Mouse (Mus musculus) c-Kit-positive CD71-positive TER-119-positive erythroid progenitor cells, embryonic 14.5 days (primary cell): ENCODE results near the gene Fbxl20.
"Not testable (repeated sequence)": the region's sequence is repeated elsewhere in the genome, so short reads cannot be mapped to it uniquely, and the experiment has no call there.

Source experiments
- DNase-seq: peaks from one replicate; pipeline ENCODE4 v3.0.0-alpha.2; 2013; ENCODE audit warnings: low spot score

The Fbxl20 gene

DNA sequence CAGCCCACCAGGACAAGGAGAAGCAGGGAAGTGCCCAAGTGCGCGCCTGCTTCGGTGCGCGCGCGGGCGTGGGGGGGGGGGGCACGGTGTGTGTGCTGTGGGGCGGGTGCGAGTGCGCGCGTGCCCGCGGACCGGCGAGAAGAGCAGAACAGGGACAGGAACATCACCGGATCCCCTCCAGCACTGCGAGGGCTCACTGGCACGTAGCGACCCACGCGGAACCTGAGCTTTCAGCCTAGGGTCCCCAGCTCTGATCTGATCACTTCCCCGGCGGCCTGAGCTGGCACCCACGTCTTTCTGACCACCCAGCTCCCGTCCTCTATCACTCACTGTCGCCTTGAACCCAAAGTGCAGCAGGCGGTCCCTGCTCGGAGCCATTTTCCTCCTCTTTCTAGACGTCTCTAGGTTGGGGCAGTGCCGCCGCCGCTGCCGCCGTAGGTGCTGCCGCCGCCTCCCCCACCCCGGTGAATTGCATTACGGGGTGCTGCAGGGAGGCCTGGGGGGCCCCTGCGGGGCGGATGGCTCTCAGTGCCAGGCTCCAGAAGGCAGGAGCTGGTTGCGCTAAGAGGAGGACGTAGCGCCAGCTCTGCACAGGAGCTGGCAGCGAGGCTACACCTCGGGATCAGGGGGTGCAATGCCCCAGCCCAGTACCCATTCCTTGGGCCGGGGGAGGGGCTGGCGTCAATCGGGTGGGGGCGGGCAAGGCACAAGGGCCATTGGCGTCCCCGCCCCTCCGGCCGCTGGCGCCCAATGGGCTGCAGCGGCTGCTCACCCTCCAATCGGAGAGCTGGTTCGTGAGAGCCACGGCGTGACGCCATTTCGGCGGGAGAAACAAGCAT is at the start of gene Fbxl20:
Fbxl20 (minus strand) TSS at position 618 of the 839 bp plus-strand sequence.
- DNase-seq = peak; percentile 93

DNA sequence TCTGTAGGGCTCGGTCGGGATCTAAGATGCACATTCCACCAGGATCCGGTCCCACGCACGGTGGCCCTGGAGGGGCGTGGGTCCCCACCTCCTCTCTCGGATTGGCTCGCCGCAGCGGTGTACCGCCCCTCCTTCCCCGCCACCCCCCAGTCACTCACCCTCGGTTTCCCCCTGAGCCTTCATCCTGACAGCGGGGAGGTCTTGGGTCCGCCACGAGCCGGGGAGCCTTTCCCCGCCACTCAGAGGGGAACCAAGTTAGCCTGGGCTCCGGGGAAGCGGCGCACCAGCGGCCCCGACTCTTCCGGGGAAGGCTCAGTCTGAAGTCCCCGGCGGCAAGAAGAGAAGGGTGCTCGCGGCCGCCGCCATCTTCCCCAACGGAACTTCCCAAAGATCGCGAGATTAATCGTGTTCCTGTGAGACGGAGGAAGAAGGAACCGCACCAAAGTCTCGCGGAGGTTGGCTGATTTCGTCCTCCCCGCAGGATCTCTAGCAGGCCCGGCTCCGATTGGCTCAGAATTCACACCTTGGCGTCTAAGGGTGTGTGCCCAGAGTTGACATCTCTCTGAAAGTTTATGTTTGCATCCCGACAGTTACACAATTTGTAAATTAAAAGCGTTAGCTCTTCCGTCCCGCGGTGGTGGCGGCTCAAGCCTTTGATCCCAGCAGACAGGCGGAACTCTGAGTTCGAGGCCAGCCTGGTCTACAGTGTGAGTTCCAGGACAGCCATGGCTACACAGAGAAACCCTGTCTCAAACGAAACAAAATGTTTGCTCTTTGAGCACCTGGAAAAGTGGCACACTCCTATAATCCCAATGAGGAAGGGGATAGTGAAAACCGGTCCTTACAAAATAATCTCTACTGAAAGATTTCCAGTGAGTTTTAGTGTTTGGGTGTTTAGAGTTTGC is 43.0 kb upstream of the Fbxl20 start, which contains the start of gene Med1:
Med1 (minus strand) TSS at position 393 of the 905 bp plus-strand sequence.
- peak; percentile 97 for DNase-seq

DNA sequence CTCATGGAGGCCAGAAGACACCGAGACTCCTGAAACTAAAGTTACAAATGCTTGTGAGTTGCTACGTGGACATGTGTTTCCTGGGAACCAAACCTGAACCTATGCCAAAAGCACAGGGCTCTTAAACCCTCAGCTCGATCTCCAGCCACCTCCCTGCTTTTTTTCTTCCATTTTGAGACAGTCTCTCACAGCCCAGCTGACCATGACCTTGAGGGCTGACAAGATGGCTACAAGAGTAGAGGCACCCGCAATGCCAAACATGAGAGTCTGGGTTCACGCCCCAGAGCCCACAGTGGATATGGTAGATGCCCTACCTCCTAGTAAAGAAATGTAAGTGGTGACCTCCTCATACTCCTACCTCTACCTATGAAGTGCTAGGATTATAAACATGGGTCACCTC is 40.6 kb upstream of the Fbxl20 start:
- DNase-seq = no peak

DNA sequence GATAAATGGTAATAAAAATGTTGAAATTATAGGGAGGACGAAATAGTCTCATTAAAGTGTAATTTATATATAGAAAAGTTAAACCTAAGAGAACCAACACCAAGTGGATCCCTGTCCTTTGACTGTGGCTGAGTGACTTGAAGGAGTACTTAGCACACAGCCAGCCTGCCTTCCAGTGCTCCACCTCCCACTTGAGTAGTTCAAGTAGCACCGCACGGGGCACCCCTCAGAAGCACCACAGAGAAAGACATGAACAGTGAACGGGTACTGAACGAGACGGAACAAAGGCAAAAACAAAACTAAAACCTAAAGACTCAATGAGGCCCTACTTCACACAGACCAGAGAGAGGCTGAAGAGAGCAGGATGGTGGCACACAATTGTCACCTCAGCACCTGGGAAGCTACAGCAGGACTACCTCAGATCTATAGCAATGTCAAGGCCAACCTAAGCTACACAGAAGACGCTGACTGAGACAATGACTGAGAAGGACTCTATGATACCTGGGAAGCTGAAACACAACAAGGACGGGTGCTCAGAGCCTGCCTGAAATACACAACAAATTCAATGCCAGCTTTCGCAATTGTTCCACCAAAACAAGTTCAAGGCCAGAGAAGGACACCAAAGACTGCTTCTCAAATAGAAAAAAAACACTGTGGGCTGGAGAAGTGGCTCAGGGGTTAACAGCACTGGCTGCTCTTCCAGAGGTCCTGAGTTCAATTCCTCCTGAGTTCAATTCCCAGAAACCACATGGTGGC is 37.6 kb upstream of the Fbxl20 start:
- no peak for DNase-seq

DNA sequence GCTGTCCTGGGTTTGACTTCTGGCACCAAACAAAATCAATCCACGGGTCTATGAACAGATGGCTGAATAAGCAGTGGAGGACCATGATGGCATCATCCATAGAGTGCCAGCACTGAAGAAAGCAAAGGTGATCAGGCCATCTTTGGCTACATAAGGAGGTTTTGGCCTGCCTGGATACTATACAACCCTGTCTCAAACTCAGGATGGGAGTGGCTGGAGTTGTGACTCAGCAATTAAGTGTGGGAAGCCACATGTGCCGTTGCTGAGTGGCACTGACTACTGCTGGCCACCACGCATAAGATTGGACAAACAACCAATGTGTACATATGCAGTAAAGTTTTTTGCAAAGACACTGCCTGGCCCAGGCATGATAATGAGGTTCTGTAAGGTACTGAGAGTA is 31.9 kb upstream of the Fbxl20 start:
- not testable (repeated sequence) for DNase-seq

DNA sequence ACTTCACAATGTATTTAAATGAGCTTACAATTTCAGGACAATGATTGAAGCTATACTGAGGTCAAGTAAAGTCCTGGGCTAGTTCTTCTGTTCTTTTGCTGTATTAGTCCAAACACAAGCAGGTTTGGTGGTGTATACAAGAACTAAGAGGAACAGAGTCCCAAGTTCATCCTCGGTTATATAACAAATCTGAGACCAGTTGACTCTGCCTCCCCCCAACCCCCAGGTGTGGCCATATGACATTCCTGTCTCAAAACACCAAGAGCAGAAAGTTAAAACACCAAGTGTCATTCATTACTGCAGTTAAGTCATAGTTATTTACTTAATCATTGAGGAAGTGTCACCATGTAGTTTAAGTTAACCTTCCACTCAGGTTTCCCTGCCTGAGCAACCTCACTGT is 18.2 kb upstream of the Fbxl20 start:
- DNase-seq = no peak

DNA sequence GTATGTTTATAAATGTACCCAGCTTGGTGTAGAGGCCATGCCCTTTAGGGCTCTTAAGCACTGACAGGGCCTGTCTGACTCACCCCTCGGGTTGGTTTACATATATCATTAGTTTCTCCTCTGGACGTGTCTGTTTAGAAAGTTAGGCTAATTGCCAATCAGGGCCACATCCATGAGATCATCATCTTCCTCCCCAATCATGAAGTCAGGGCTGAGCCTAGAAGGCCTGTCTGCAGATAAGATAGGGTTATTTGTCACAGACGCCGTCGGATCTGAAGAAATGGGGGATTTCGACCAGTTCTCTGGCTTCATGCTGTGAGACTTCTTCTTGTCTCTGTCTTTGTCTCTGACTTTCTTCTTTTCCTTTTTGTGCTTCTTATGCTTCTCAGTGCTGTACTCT is 4.9 kb upstream of the Fbxl20 start:
- no peak for DNase-seq

DNA sequence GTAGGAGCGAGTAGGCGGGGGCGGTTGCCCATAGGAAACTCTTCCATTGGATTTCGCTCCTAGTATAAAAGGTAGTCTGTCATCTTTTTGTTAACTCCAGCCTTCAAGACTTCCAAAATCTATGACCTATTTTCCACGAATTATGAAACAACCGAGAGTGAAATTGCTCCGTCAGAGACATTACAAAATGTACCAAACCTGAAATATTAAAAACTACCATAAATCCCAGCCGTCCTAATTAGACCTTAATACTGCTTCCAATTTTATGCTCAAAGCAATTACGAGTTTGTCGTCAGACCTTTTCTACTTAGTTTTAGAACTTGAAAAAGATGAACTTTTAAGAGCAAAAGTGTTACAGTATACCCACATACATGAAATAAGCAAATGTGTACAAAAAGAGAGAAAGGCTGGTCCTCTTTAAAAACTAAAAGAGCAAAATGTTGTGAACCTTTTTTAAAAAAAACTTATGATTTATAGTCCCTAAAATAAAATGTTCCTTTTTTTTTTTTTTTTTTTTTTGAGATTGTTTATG is 488 bp upstream of the Fbxl20 start:
- no peak for DNase-seq

DNA sequence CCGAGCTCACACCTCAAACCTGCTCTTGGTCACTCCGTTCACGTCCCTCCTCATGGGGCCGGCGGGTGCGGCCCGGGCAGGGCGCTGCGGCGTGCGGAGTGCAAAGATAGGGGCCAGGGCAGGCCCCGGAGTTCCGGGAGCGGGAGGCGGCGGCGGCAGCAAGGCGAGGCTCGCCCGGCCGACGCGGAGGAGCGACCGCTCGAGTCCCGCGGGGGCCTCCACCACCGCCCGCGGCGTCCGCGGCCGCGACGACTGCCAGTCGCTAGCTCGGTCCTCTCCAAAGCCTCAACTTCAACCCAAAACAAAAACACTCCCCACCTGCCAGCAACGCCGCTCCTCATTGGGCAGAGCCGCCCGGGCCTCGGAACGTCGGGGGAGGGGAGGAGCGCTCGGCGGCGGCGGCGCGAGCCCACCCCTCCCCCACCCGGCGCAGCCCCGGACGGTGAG is 876 bp downstream of the Fbxl20 start:
- peak; percentile 81 for DNase-seq

DNA sequence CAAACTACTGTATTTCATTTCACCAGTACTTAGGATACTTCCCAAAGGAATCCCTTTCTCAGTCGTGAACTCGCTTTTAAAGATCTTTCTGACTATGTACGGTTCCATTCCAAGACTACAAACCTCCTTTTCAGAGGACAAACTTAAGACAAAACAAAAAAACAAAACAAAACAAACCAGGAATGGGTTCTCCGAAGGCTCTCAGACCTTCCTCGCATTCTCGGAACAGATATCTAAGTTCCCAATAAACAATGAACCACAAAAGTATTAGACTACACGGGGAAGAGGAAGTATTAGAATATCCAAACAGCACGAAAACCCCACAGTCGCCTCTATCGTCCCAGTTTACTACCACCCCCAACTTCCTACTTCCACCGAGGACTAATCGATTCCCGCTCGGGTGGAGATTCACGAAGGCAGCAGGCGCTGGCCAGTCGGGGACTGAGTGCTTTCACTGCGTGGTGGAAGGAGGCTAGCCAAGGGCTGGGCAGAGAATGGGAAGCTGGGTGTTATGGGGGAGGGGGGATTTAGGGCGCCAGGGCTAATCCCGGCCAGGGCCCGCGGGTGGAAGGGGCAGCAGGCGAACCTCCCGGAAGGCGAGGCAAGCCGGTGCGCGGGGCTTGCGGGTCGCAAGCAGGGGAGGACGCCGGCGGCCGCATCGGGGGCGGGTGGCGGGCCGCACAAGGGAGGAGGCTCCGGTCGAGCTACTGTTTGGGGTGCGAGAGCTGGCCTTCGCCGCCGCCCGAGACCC is 1.5 kb downstream of the Fbxl20 start:
- DNase-seq = peak; percentile 46

DNA sequence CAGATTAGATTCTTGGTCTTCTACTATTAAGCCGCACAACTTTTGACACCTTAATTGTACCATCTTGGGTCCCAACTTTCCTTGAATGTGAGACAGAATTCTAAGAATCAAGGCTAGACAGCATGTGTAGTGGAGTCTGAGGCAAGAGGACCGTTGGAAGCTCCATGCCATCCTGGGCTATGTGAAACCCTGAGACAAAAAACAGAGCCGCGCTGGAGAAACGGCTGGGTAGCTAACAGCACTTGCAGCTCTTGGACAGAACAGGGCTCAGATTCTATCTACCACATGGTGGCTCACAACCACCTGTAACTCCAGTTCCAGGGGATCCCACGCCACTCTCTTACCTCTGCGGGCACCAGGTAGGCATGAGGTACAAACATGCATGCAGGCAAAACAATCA is 4.3 kb downstream of the Fbxl20 start:
- no peak for DNase-seq

DNA sequence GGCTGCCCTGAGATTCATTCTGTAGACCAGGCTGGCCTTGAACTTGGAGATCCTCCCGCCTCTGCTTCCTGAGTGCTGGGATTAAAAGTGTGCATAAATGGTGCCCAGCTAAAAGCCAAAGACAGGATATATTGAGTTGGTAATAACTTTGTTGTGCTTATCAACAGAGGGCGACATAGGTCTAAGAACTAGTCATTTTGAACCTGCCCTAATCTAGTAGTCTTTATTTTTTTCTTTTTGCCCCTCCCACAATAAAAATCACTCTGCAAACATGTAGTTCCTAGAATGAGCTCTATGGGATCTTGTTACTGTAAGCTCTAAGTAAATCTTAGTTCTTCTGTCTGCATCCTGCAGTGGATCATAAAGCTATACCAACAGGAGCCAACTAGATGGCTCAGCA is 7.7 kb downstream of the Fbxl20 start:
- DNase-seq = no peak

DNA sequence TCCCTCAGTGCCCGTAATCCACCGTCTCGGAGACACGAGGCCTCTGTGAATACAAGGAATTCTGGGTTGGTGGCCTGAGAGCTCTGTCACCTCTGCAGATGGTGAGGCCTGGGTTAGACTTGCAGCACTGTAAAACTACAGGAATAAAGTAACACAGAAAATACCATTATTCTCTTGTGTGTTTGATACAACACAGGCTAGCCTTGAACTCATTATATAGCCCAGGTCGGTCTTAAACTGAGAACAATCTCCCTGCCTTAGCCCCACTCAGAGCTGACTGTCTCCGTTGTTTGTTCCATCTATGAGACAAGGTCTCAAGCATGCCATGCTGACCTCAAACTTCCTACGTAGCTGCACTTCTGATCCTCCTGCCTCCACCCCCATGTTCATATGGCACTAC is 11.3 kb downstream of the Fbxl20 start:
- DNase-seq = no peak

DNA sequence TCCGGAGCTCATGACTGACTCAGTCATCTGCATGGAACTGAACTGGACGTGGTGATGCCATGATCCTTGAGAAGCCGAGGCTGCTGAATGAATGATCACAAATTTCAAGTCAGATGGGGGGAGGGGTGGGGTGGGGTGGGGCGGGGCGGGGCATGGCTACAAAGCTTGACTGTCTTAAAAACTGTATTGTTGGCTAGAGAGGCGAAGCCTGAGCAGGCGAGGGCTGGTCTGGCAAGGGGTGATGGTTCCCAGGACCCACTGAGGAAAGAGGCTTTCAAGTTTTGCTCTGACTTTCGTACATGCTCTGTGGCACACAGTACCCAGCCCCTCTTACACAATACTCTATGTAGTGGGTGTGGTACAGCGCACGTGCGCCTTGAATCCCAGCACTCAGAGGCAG is 12.4 kb downstream of the Fbxl20 start:
- DNase-seq = no peak

DNA sequence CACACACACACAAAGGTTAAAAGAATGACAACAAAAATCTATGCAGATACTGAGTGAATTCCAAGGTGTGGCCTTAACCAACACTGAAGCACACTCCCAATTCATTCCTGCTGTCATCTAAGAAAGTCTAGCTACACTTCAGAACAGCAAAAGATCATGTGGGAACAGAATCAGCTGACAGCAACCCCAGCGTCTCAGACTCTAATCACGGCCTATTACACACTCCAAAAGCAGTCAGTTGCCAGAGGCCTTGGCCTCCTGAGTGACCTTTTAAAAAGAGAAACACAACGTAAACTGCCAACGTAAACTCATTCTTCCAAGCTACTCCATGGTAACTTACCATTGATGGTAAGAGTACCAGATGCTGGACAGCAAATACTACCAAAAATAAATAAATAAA is 15.3 kb downstream of the Fbxl20 start:
- DNase-seq = no peak

DNA sequence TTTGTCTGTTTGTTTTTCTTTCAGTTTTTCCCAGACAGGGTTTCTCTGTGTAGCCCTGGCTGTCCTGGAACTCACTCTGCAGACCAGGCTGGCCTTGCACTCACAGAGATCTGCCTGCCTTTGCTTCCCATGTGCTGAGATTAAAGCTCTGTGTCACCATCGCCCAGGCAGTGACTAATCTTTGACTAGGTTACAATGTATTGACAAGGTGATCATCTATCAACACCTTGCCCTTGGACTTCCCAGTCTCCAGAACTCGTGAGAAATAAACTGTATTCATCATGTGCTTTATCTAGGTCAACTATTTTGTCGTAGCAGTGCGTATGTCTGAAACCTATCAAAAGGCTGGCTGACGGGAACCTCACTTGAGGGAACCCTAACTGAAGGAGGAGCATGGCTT is 26.8 kb downstream of the Fbxl20 start:
- no peak for DNase-seq

DNA sequence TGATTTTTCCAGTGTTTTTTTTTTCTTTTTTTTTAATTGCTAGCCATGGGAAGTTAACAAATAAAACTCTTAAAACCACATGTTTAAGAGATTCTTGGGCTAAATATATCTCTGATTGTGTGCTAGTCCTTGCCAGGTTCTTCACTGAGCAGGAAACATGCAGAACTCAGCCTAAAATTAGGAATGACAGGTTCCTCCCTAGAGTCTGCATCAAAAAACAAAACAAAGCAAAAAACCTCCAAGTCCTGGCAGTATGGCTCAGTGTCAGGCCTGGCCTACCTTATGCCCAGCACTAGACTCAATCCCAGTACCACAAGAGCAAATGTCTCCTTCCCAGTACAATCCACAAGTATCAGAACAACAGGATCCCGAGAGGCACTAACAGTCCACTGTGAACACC is 35.8 kb downstream of the Fbxl20 start:
- DNase-seq = no peak

DNA sequence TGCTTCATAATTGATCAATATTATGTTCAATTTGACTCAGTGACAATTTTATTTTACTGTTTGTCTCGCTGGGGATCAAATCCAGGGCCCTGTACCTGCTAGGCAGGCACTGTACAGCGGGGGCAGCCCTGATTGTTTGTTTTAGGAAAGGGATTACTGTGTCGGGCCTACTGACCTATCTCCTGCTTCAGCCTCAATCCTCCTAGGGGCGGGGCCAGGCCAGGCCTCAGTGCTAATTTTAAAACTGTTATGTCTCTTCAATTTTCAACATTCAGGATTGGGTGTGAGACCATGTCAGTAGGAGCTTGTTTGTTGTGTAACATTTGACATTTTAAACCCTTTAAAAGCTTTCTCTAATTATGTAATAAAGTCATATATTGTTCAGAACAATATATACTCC is 36.7 kb downstream of the Fbxl20 start:
- no peak for DNase-seq

DNA sequence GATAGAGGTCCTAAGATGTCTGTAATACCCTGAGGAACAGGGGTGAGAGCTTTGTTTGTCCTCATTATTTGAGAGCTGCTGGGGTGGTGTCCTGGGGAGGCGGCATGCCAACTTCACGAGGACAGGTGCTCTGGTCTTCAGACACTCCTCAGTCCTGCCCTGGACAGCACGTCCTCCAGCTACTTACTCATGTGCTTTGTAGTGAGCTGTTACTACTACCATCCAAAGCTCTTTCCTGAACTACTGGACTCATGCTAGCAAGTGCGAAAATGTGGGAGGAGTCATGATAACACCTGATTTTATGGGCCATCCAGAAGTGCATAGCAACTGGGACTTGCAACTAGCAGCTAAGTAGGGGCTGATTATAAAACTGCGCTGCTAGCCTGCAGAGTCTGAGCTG is 40.5 kb downstream of the Fbxl20 start:
- DNase-seq = no peak

DNA sequence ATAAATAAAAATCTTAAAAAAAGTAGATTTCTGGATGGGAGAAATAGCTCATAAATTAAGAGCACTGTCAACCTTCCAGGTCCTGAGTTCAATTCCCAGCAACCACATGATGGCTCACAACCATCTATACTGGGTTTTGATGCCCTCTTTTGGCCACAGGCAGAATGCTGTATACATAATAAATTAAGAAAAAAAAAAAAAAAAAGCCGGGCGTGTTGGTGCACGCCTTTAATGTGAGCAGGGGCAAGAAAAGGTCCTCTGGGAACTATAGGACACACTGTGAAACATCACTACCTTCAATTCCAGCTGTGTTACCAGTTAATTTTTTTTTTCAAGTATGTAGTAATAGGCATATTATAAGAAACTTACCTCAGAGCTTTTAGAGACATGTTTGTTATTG is 48.9 kb downstream of the Fbxl20 start:
- DNase-seq = no peak

DNA sequence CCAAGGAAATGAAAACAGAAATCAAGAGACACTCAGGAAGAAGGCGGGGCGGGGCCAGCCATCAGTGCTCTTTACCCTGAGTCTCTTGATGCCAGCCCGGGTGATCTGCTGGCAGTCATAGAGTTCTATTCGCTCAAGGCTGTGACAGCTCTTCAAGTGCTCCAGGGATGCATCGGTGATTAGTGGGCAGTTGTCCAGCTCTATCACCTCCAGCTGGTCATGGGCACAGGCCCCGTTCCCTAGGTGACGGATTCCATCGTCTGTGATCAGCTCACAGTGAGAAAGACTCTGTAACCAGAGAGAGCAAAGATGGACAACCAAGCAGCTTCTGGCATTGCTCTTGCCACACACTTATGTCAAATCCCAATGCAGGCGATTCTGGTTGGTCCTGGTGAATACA is 59.6 kb downstream of the Fbxl20 start:
- no peak for DNase-seq
